Mouse (Mus musculus): ENCODE results near the gene Sumo1.

DNA sequence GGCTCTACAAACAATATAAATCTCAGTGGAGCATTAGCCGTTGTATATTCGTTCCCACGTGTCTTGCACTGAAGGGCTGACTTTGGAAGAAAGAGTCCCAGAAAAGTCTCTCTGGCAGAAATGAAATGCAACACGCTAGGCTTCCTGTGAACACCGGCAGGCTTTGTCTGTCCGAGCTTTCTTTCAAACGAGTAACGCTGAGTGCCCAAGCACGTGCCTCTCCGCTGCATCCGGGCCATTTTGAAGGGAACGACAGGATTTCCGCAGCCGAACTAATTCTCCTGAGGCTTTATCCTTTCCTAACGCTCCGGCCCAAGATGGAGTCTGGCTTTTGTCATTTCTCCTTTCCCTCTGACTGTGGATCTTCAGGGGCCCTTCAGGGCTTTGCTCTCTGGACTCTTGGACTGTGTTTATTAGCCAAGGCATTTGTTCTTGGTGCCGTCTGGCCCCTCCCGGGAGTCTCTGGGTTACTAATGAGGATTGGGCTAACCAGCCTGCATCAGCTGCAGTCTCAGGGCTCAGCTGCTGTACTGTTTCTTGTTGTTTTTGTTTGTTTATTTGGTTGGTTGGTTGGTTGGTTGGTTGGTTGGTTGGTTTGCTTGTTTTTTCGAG, 130.0 kb downstream of the Sumo1 start:
- TF ChIP-seq CTCF (IDR thresholded peaks at IDR 0.05; ENCODE audit: control insufficient read depth, insufficient read depth, low read length) (no peak), POLR2A (IDR thresholded peaks at IDR 0.05; ENCODE audit: borderline replicate concordance, control insufficient read depth, low read depth, low read length) (no peak)
